Mouse (Mus musculus) CH12.LX (cell line): Measurements from ENCODE around the gene Lpcat3. TPM values are rescaled to one million over a fixed set of nuclear protein-coding genes. Genes with fewer than 3 reads are reported as not detected.

Experiments
- DNase-seq: peaks from one replicate; pipeline ENCODE4 v3.0.0-alpha.2; 2013; ENCODE audit errors: extremely low read depth
- H3K27ac ChIP-seq: 2 replicates; pipeline ENCODE4 v1.5.1; 2012; ENCODE audit warnings: low read depth, mild to moderate bottlenecking, control low read depth, moderate library complexity; ENCODE audit not compliant: insufficient read depth
- H3K27me3 ChIP-seq: replicated peaks from 2 replicates; pipeline ENCODE3; 2012; ENCODE audit warnings: inconsistent platforms
- H3K36me3 ChIP-seq, 2 experiments: replicated peaks in 1 of 2; 2 replicates each; pipeline versions ENCODE3 to v1.6.1; 2012; ENCODE audit warnings: inconsistent platforms in 1 of 2, low read length in 1 of 2, mild to moderate bottlenecking in 1 of 2, mixed read lengths in 1 of 2, moderate library complexity in 1 of 2; ENCODE audit not compliant: control insufficient read depth in 1 of 2, insufficient read depth in 1 of 2
- H3K4me1 ChIP-seq, 2 experiments: 2 replicates each; pipeline ENCODE4 v1.6.1; 2012; ENCODE audit warnings: inconsistent platforms in 1 of 2, moderate library complexity in 1 of 2; ENCODE audit not compliant: insufficient read depth in 2 of 2, control insufficient read depth in 1 of 2
- H3K4me2 ChIP-seq: 2 replicates; pipeline ENCODE4 v1.6.1; 2012; ENCODE audit warnings: low read depth, mild to moderate bottlenecking, control low read depth; ENCODE audit not compliant: poor library complexity, insufficient read depth, severe bottlenecking
- H3K4me3 ChIP-seq, 3 experiments: fragments of 150-350 bp in 1 of 3; sonication (generic) in 1 of 3; replicated peaks in 1 of 3; 2 replicates each; pipeline versions ENCODE3 to v1.5.1; 2011 to 2012; ENCODE audit warnings: low read depth in 2 of 3, low read length in 2 of 3, mild to moderate bottlenecking in 2 of 3, moderate library complexity in 2 of 3, control low read depth in 1 of 3, improper control_type of control experiment in 1 of 3, inconsistent platforms in 1 of 3, mixed read lengths in 1 of 3; ENCODE audit not compliant: poor library complexity in 1 of 3
- H3K79me2 ChIP-seq: replicated peaks from 2 replicates; pipeline ENCODE4 v1.6.1; 2012; ENCODE audit warnings: mild to moderate bottlenecking, moderate library complexity; ENCODE audit not compliant: control insufficient read depth, poor library complexity, insufficient read depth, severe bottlenecking; ENCODE audit errors: extremely low read depth
- H3K9ac ChIP-seq: 2 replicates; pipeline ENCODE4 v1.6.1; 2012; ENCODE audit warnings: low read depth, mild to moderate bottlenecking, control low read depth, moderate library complexity; ENCODE audit not compliant: insufficient read depth
- H3K9me3 ChIP-seq: replicated peaks from 2 replicates; pipeline ENCODE3; 2012; ENCODE audit warnings: low read length, inconsistent platforms, mixed read lengths
- CHD2 ChIP-seq: IDR thresholded peaks from 2 replicates; pipeline ENCODE4 v1.6.1; 2011; ENCODE audit warnings: low read length, improper control_type of control experiment
- CTCF ChIP-seq, 2 experiments: IDR thresholded peaks in 1 of 2; conservative IDR thresholded peaks in 1 of 2; 2 replicates each; pipeline ENCODE4 v1.5.1; 2011 to 2012; ENCODE audit warnings: low read depth in 2 of 2, low read length in 2 of 2, improper control_type of control experiment in 1 of 2, inconsistent platforms in 1 of 2, mild to moderate bottlenecking in 1 of 2, moderate library complexity in 1 of 2
- E2F4 ChIP-seq: IDR thresholded peaks from 2 replicates; pipeline ENCODE4 v1.6.1; 2011; ENCODE audit warnings: low read depth, low read length, improper control_type of control experiment; ENCODE audit not compliant: insufficient replicate concordance
- JUN ChIP-seq: IDR thresholded peaks from 2 replicates; pipeline ENCODE4 v1.6.1; 2011; ENCODE audit warnings: low read depth, mild to moderate bottlenecking, low read length, improper control_type of control experiment, moderate library complexity; ENCODE audit not compliant: insufficient read depth
- JUND ChIP-seq: conservative IDR thresholded peaks from 2 replicates; pipeline ENCODE4 v1.6.1; 2011; ENCODE audit warnings: low read depth, low read length, improper control_type of control experiment
- MAFK ChIP-seq: IDR thresholded peaks from 2 replicates; pipeline ENCODE4 v1.6.1; 2011; ENCODE audit warnings: low read length, improper control_type of control experiment; ENCODE audit not compliant: insufficient replicate concordance
- MAX ChIP-seq: IDR thresholded peaks from 2 replicates; pipeline ENCODE4 v1.6.1; 2011; ENCODE audit warnings: low read length, improper control_type of control experiment
- MAZ ChIP-seq: IDR thresholded peaks from 2 replicates; pipeline ENCODE4 v1.6.1; 2012; ENCODE audit warnings: low read depth, mild to moderate bottlenecking, inconsistent platforms, low read length, improper control_type of control experiment, moderate library complexity
- SIN3A ChIP-seq: IDR thresholded peaks from 2 replicates; pipeline ENCODE4 v1.6.1; 2012; ENCODE audit warnings: low read length, improper control_type of control experiment, inconsistent platforms
- TBP ChIP-seq: conservative IDR thresholded peaks from 2 replicates; pipeline ENCODE4 v1.6.1; 2011; ENCODE audit warnings: low read depth, low read length, improper control_type of control experiment
- USF1 ChIP-seq: IDR thresholded peaks from 2 replicates; pipeline ENCODE4 v1.6.1; 2014; ENCODE audit warnings: low read depth, mild to moderate bottlenecking, inconsistent platforms, low read length, improper control_type of control experiment
- USF2 ChIP-seq: conservative IDR thresholded peaks from 2 replicates; pipeline ENCODE4 v1.6.1; 2011; ENCODE audit warnings: low read depth, low read length, improper control_type of control experiment
- ZNF384 ChIP-seq: IDR thresholded peaks from 2 replicates; pipeline ENCODE4 v1.6.1; 2012; ENCODE audit warnings: low read depth, low read length, improper control_type of control experiment, inconsistent platforms
- dilution Hi-C: fragments of 300-500 bp; cut with MboI; formaldehyde crosslinking; loops from 2 replicates; pipeline ENCODE4 v1.14.3; 2020; ENCODE audit warnings: low sequenced_read_pairs; ENCODE audit not compliant: extremely low pct_unique_long_range_greater_than_20kb, extremely low pct_ligation_motif_present
- in situ Hi-C: fragments of 300-500 bp; cut with MboI; formaldehyde crosslinking; loops from 3 replicates; pipeline ENCODE4 v1.14.3; 2019; ENCODE audit warnings: low sequenced_read_pairs, low pct_ligation_motif_present, low pct_unique_long_range_greater_than_20kb, mixed read lengths
- polyA plus RNA-seq: library from polyadenylated mRNA; unstranded; fragments of >175 nt; gene quantifications from 2 replicates; pipeline ENCODE4 v1.2.1, GENCODE M21; 2012; ENCODE audit warnings: low read depth; ENCODE audit not compliant: insufficient read length
- total RNA-seq, 2 experiments: library from RNA; depleted of rRNA; stranded (reverse); fragments of 300-350 nt in 1 of 2; fragments of >200 nt in 1 of 2; gene quantifications; 2 replicates each; pipeline ENCODE4 v1.2.3; 2012 to 2014

Gene Lpcat3
- total and polyA plus RNA-seq, 3 experiments, result 52.9 to 113 (median 77.0) TPM

DNA sequence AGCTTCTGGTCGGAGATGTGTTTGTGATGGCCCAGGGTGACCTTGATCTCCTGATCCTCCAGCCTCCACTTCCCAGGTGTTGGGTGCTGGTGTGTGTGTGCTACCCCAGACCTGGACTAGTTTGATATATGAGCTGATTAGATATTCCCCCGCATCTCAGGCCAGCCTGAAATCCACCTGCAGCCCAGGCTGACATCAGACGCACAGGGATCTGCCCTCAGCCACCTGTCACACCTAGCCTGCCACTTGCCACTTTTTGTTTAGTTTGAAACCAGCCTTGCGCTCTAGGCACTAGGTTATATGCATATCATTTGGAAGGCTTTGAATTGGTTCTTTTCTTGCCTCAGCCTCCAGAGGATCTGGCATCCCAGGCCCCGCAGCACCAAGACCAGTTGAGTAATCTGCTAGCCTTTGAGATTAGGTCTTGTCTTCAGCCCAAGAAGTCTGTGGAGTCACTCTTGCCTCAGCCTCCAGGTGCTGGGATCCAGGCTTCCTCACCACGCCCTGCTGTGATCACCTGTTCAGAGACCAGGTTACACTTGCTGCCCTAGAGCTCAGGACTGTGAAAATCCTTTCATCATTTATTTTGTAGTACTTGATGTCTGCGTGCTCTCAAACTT is 7.6 kb downstream of the Lpcat3 start:
- TF ChIP-seq E2F4 (no peak), SIN3A (no peak), TBP (no peak)
- DNase-seq, result no peak
- Histone ChIP-seq H3K4me2 (no peak overlapping the region), H3K36me3 (peaks cover 24 to 81% of the 10 kb centered on the region in 2 experiments), H3K9me3 (no peaks in the 10 kb centered on the region), H3K4me1 (peaks cover 2 to 16% of the 10 kb centered on the region in 2 experiments; a peak in 2 of 4 replicates), H3K9ac (no peak overlapping the region), H3K27me3 (no peaks in the 10 kb centered on the region), H3K4me3 (no peak overlapping the region), H3K79me2 (peaks cover 8% of the 10 kb centered on the region; the same call in 1 of the 2 replicates), H3K27ac (no peak overlapping the region)
- in situ Hi-C loops (no loop called here), dilution Hi-C loops (no loop called here)

DNA sequence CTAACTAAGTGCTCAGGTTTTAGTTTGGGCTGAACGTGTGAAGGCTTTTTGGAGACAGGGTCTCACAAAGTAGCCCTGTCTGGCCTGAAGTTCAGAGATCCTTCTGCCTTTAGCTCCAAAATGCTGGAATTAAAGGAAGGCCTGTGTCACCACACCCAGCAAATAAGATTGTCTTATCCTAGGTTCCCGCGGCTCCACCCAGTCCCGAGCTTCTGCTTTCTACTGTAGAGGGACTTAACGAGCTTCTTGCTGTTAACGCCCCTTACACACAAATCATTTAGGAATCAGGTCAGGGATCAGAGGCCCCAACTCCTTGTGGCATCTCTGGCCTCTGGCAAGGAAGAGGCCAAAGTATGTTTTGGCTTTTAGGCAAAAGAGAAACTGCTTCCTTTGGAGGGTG is 9.3 kb downstream of the Lpcat3 start:
- H3K4me2 ChIP-seq, result no peak overlapping the region
- dilution Hi-C loops, result no loop called here
- peaks cover 2 to 11% of the 10 kb centered on the region in 2 experiments; a peak in 2 of 4 replicates for H3K4me1 ChIP-seq
- no peak overlapping the region for H3K9ac ChIP-seq
- H3K4me3 ChIP-seq, result no peak overlapping the region
- TF ChIP-seq CHD2, result no peak
- in situ Hi-C loops, result no loop called here
- H3K9me3 ChIP-seq, result no peaks in the 10 kb centered on the region
- DNase-seq, result no peak
- H3K36me3 ChIP-seq, result peaks cover 15 to 80% of the 10 kb centered on the region in 2 experiments
- no peaks in the 10 kb centered on the region for H3K27me3 ChIP-seq
- no peak overlapping the region for H3K27ac ChIP-seq
- peaks cover 12% of the 10 kb centered on the region; the same call in 1 of the 2 replicates for H3K79me2 ChIP-seq

DNA sequence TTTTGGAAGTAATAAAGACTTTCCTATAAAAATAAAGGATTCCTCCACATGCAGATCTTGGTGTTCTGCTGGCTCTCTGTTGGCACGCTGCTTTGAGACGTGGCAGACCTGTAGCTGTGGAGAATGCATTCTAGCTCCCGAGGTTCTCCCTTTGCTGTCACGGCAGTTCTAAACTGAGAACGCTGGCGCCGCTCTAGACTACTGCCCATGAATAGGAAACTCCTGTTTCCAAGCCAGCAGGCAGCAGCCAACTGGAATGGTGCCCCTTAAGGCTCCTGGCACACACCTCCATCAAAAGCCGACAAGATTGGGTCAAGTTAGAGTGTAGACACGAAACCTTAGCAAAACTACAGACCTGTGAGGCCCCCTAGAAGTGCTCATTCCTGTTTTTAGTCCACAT is 10.8 kb downstream of the Lpcat3 start:
- Histone ChIP-seq H3K79me2 (peaks cover 12% of the 10 kb centered on the region; the same call in 1 of the 2 replicates), H3K9me3 (no peaks in the 10 kb centered on the region), H3K4me1 (peaks cover 2 to 11% of the 10 kb centered on the region in 2 experiments; a peak in 2 of 4 replicates), H3K27me3 (no peaks in the 10 kb centered on the region), H3K36me3 (peaks cover 15 to 77% of the 10 kb centered on the region in 2 experiments), H3K9ac (no peak overlapping the region), H3K4me2 (no peak overlapping the region), H3K4me3 (no peak overlapping the region), H3K27ac (no peak overlapping the region)
- dilution Hi-C loops, result no loop called here
- DNase-seq, result no peak
- TF ChIP-seq CTCF (conservative IDR thresholded peaks at IDR 0.05 in 1 of 2, IDR thresholded peaks at IDR 0.05 in 1 of 2; ENCODE audit: low read depth in 2 of 2, low read length in 2 of 2) (no peak), ZNF384 (no peak), MAX (no peak), USF1 (no peak), MAFK (no peak), JUN (no peak), MAZ (no peak), JUND (no peak), USF2 (no peak)
- in situ Hi-C loops, result no loop called here
